Mouse (Mus musculus) embryonic facial prominence, embryonic 14.5 days (tissue): Measurements from ENCODE around the gene Slc46a3. TPM values are rescaled to one million over a fixed set of nuclear protein-coding genes. Genes with fewer than 3 reads are reported as not detected.

Source experiments
- ATAC-seq: fragments of 200-750 bp; cut with Nextera tagmentation; 2 replicates; pipeline ENCODE4 v1.8.0; 2017; ENCODE audit warnings: low read depth, moderate number of reproducible peaks, moderate TSS enrichment
- DNase-seq: peaks from one replicate; pipeline ENCODE4 v3.0.0-alpha.2; 2015; ENCODE audit warnings: low spot score
- H3K27ac ChIP-seq: fragments of 300-500 bp; sonication (generic); replicated peaks from 2 replicates; pipeline ENCODE4 v1.5.1; 2014; ENCODE audit warnings: low read depth, mild to moderate bottlenecking, low read length, moderate library complexity
- H3K27me3 ChIP-seq: fragments of 300-500 bp; sonication (generic); replicated peaks from 2 replicates; pipeline ENCODE4 v1.6.1; 2014; ENCODE audit warnings: low read length; ENCODE audit not compliant: control insufficient read depth, insufficient read depth
- H3K36me3 ChIP-seq: fragments of 300-500 bp; sonication (generic); 2 replicates; pipeline ENCODE4 v1.6.1; 2014; ENCODE audit warnings: low read length, mixed read lengths; ENCODE audit not compliant: control insufficient read depth, insufficient read depth
- H3K4me1 ChIP-seq: fragments of 300-500 bp; sonication (generic); 2 replicates; pipeline ENCODE4 v1.6.1; 2014; ENCODE audit warnings: antibody characterized with exemption, low read length; ENCODE audit not compliant: control insufficient read depth, insufficient read depth
- H3K4me2 ChIP-seq: fragments of 300-500 bp; sonication (generic); 2 replicates; pipeline ENCODE4 v1.6.1; 2014; ENCODE audit warnings: low read depth, mild to moderate bottlenecking, low read length, moderate library complexity, mixed read lengths
- H3K4me3 ChIP-seq: fragments of 300-500 bp; sonication (generic); 2 replicates; pipeline ENCODE4 v1.5.1; 2014; ENCODE audit warnings: low read depth, mild to moderate bottlenecking, low read length
- H3K9ac ChIP-seq: fragments of 300-500 bp; sonication (generic); 2 replicates; pipeline ENCODE4 v1.6.1; 2014; ENCODE audit warnings: low read depth, mild to moderate bottlenecking, low read length, moderate library complexity, mixed read lengths
- H3K9me3 ChIP-seq: fragments of 300-500 bp; sonication (generic); 2 replicates; pipeline ENCODE4 v1.6.1; 2016; ENCODE audit warnings: low read length; ENCODE audit not compliant: control insufficient read depth
- WGBS: fragments of 180-500 bp; shearing (Covaris S2); extraction: QIAGEN DNeasy Blood & Tissue Kit; methylation state at CpG from one replicate; pipeline ENCODE4 v1.1.7; 2014; 5-methylcytosine and 5-hydroxymethylcytosine counted together
- polyA plus RNA-seq: library from polyadenylated mRNA; unstranded; fragments of >200 nt; fragmentation: Nextera tagmentation; extraction: Ambion mirVana; gene quantifications from 2 replicates; pipeline ENCODE4 v1.2.1, GENCODE M21; 2014

Gene Slc46a3
- polyA plus RNA-seq: 3.9 and 4.5 TPM in 2 replicates

GRCm38 (mm10) chr5:147894455-147895076 lies at the start of gene Slc46a3:
Slc46a3 (minus strand) TSS chr5:147894815.
- Histone ChIP-seq H3K4me1 (0 out of 2 replicates have a peak, but pooled peaks cover 3% of the 10 kb centered on the region), H3K27me3 (peaks cover 10% of the 10 kb centered on the region), H3K4me3 (peak within 1 kb of the TSS; percentile 75), H3K9ac (peak within 1 kb of the TSS; percentile 67), H3K4me2 (peak within 1 kb of the TSS; percentile 98), H3K27ac (no peak within 1 kb of the TSS), H3K9me3 (no peaks in the 10 kb centered on the region), H3K36me3 (no peaks in the 10 kb centered on the region)
- ATAC-seq (peak; percentile 98), DNase-seq (peak; percentile 94)
- WGBS: under 1% methylated on average over 39 of the region's 47 CpGs

- peak; percentile 41; the same call in 1 of the 2 replicates for ATAC-seq
- H3K36me3 ChIP-seq: no peaks in the 10 kb centered on the region
- no peaks in the 10 kb centered on the region for H3K27me3 ChIP-seq
- no peak overlapping the region for H3K27ac ChIP-seq
- DNase-seq: peak; percentile 77
- H3K4me1 ChIP-seq: no peaks in the 10 kb centered on the region
- WGBS: 45% methylated on average over 5 of the region's 5 CpGs
- peaks cover 5% of the 10 kb centered on the region; the same call in 1 of the 2 replicates for H3K9me3 ChIP-seq
- no peak overlapping the region for H3K9ac ChIP-seq
- no peak overlapping the region for H3K4me2 ChIP-seq
- H3K4me3 ChIP-seq: no peak overlapping the region
Measured at GRCm38 (mm10) chr5:147939226-147939625, 44.6 kb upstream of the Slc46a3 start.

- Histone ChIP-seq H3K9ac (no peak overlapping the region), H3K4me3 (no peak overlapping the region), H3K27ac (no peak overlapping the region), H3K4me2 (no peak overlapping the region), H3K36me3 (no peaks in the 10 kb centered on the region), H3K27me3 (no peaks in the 10 kb centered on the region), H3K4me1 (no peaks in the 10 kb centered on the region), H3K9me3 (no peaks in the 10 kb centered on the region)
- WGBS: 87% methylated on average over 13 of the region's 13 CpGs
- no peak for ATAC-seq
- no peak for DNase-seq
Measured at GRCm38 (mm10) chr5:147935096-147935495, 40.5 kb upstream of the Slc46a3 start.

- Histone ChIP-seq H3K9me3 (no peaks in the 10 kb centered on the region), H3K36me3 (no peaks in the 10 kb centered on the region), H3K9ac (no peak overlapping the region), H3K27me3 (no peaks in the 10 kb centered on the region), H3K27ac (no peak overlapping the region), H3K4me1 (no peaks in the 10 kb centered on the region), H3K4me2 (no peak overlapping the region), H3K4me3 (no peak overlapping the region)
- DNase-seq: no peak
- no peak for ATAC-seq
- 80% methylated on average over 7 of the region's 7 CpGs for WGBS
Measured at GRCm38 (mm10) chr5:147928668-147929497, 34.3 kb upstream of the Slc46a3 start.

GRCm38 (mm10) chr5:147925935-147926604 lies 31.5 kb upstream of the Slc46a3 start:
- H3K9me3 ChIP-seq: no peaks in the 10 kb centered on the region
- ATAC-seq (no peak), DNase-seq (no peak)
- H3K9ac ChIP-seq: no peak overlapping the region
- 67% methylated on average over 15 of the region's 15 CpGs for WGBS
- H3K4me1 ChIP-seq: no peaks in the 10 kb centered on the region
- H3K4me3 ChIP-seq: no peak overlapping the region
- no peak overlapping the region for H3K4me2 ChIP-seq
- no peak overlapping the region for H3K27ac ChIP-seq
- no peaks in the 10 kb centered on the region for H3K36me3 ChIP-seq
- H3K27me3 ChIP-seq: no peaks in the 10 kb centered on the region

- H3K4me2 ChIP-seq: no peak overlapping the region
- no peak overlapping the region for H3K9ac ChIP-seq
- H3K4me1 ChIP-seq: no peaks in the 10 kb centered on the region
- H3K36me3 ChIP-seq: no peaks in the 10 kb centered on the region
- 79% methylated on average over 5 of the region's 5 CpGs for WGBS
- H3K27me3 ChIP-seq: no peaks in the 10 kb centered on the region
- DNase-seq: no peak
- H3K9me3 ChIP-seq: no peaks in the 10 kb centered on the region
- no peak overlapping the region for H3K4me3 ChIP-seq
- ATAC-seq: no peak
- no peak overlapping the region for H3K27ac ChIP-seq
Measured at GRCm38 (mm10) chr5:147924621-147925020, 30.0 kb upstream of the Slc46a3 start.

GRCm38 (mm10) chr5:147918044-147918846 lies 23.6 kb upstream of the Slc46a3 start:
- no peak overlapping the region for H3K9ac ChIP-seq
- ATAC-seq (no peak), DNase-seq (no peak)
- no peaks in the 10 kb centered on the region for H3K36me3 ChIP-seq
- peaks cover 2% of the 10 kb centered on the region; the same call in 1 of the 2 replicates for H3K4me1 ChIP-seq
- 70% methylated on average over 17 of the region's 17 CpGs for WGBS
- no peaks in the 10 kb centered on the region for H3K9me3 ChIP-seq
- no peak overlapping the region for H3K27ac ChIP-seq
- no peak overlapping the region for H3K4me3 ChIP-seq
- H3K4me2 ChIP-seq: no peak overlapping the region
- no peaks in the 10 kb centered on the region for H3K27me3 ChIP-seq

- ATAC-seq: no peak
- Histone ChIP-seq H3K27ac (no peak overlapping the region), H3K9ac (no peak overlapping the region), H3K9me3 (no peaks in the 10 kb centered on the region), H3K4me1 (peaks cover 3% of the 10 kb centered on the region; the same call in 1 of the 2 replicates), H3K4me3 (no peak overlapping the region), H3K4me2 (no peak overlapping the region), H3K27me3 (no peaks in the 10 kb centered on the region), H3K36me3 (no peaks in the 10 kb centered on the region)
- WGBS: 83% methylated on average over 9 of the region's 9 CpGs
- no peak for DNase-seq
Measured at GRCm38 (mm10) chr5:147916171-147916570, 21.6 kb upstream of the Slc46a3 start.
